Mouse (Mus musculus): ENCODE results near the gene Fbxo42. TPM values are rescaled to one million over a fixed set of nuclear protein-coding genes. Genes with fewer than 3 reads are reported as not detected.

The Fbxo42 gene
- total RNA-seq, 2 experiments from 2014 or later = 13.0 to 13.5 TPM

- intact Hi-C loops (cut with DNase I) = no loop called here
- no peak for DNase-seq
Measured at GRCm38 (mm10) chr4:141243636-141244035, 95.9 kb downstream of the Fbxo42 start.

- intact Hi-C loops (cut with DNase I) = no loop called here
- DNase-seq = no peak
Measured at GRCm38 (mm10) chr4:141244401-141244800, 96.7 kb downstream of the Fbxo42 start.

- DNase-seq = peak; percentile 62 to 71
- intact Hi-C loops (cut with DNase I) = no loop called here
Measured at GRCm38 (mm10) chr4:141244931-141245425, 97.3 kb downstream of the Fbxo42 start.

- peak in 1 of 2 experiments; percentile 45 for DNase-seq
- intact Hi-C loops (cut with DNase I) = no loop called here
Measured at GRCm38 (mm10) chr4:141246089-141246997, 98.6 kb downstream of the Fbxo42 start.

GRCm38 (mm10) chr4:141246998-141247350, 99.3 kb downstream of the Fbxo42 start:
- intact Hi-C loops (cut with DNase I) = no loop called here

GRCm38 (mm10) chr4:141247776-141248613, 100.3 kb downstream of the Fbxo42 start:
- intact Hi-C loops (cut with DNase I) = no loop called here
- DNase-seq = peak; percentile 52 to 56

More at GRCm38 (mm10) chr4:141246998-141247350, 99.3 kb downstream of the Fbxo42 start:
- DNase-seq = no peak

GRCm38 (mm10) chr4:141248614-141248978, 100.9 kb downstream of the Fbxo42 start:
- intact Hi-C loops (cut with DNase I) = no loop called here
- DNase-seq = no peak

- intact Hi-C loops (cut with DNase I) = no loop called here
- no peak for DNase-seq
Measured at GRCm38 (mm10) chr4:141249383-141249782, 101.7 kb downstream of the Fbxo42 start.

GRCm38 (mm10) chr4:141251071-141251470, 103.4 kb downstream of the Fbxo42 start:
- intact Hi-C loops (cut with DNase I) = no loop called here
- peak; percentile 46 to 60 for DNase-seq

- no peak for DNase-seq
- intact Hi-C loops (cut with DNase I) = no loop called here
Measured at GRCm38 (mm10) chr4:141252641-141253040, 104.9 kb downstream of the Fbxo42 start.

Other genes starting within 250 kb of the Fbxo42 start
- gene Padi2, start 241.6 kb upstream of the Fbxo42 start, total RNA-seq (2021) = 1 to 10 TPM in 1 of 2 experiments, under 1 TPM in 1; 0.41 to 1.1 TPM
- gene Sdhb, start 186.7 kb upstream of the Fbxo42 start, total RNA-seq (2021) = 100 to 1,000 TPM; 916 to 936 TPM
- 10 to 100 TPM; 20.7 to 21.7 TPM for gene Atp13a2, start 161.0 kb upstream of the Fbxo42 start, total RNA-seq (2021)
- 10 to 100 TPM; 24.5 to 28.1 TPM for gene Mfap2, start 137.5 kb upstream of the Fbxo42 start, total RNA-seq (2021)
- 1 to 10 TPM; 6.0 to 6.2 TPM for gene Crocc, start 87.4 kb upstream of the Fbxo42 start, total RNA-seq (2021)
- gene Necap2, start 69.6 kb upstream of the Fbxo42 start, total RNA-seq (2021) = 10 to 100 TPM; 22.2 to 22.6 TPM
- gene Spata21, start 59.6 kb upstream of the Fbxo42 start, total RNA-seq (2021) = not detected
- 10 to 100 TPM; 87.6 to 91.4 TPM for gene Szrd1, start 8.1 kb upstream of the Fbxo42 start, total RNA-seq (2021)
- gene Rsg1, start 66.0 kb downstream of the Fbxo42 start, total RNA-seq (2021) = under 1 TPM; 0.68 to 0.86 TPM
- 10 to 100 TPM; 20.7 TPM for gene Arhgef19, start 91.6 kb downstream of the Fbxo42 start, total RNA-seq (2021)
- gene Epha2, start 153.3 kb downstream of the Fbxo42 start, total RNA-seq (2021) = 1 to 10 TPM; 8.0 to 8.9 TPM
- under 1 TPM; 0.15 to 0.65 TPM for gene Fam131c, start 220.3 kb downstream of the Fbxo42 start, total RNA-seq (2021)

Measured in heart, postnatal 14 days (tissue).